Mouse (Mus musculus): ENCODE results near the gene Nckap5.

GRCm38 (mm10) chr1:126688593-126688992 is 142.0 kb downstream of the Nckap5 start:
- TF ChIP-seq POLR2A (IDR thresholded peaks at IDR 0.05; ENCODE audit: insufficient read length, low read depth) (no peak), SRF (IDR thresholded peaks at IDR 0.05; ENCODE audit: control insufficient read depth, insufficient read length, low read depth) (no peak), MAX (IDR thresholded peaks at IDR 0.05; ENCODE audit: low read depth) (no peak), MYOD1 (IDR thresholded peaks at IDR 0.05; ENCODE audit: control insufficient read depth in 1 of 3, insufficient read length in 2 of 3, low read depth in 2 of 3) (no peak), E2F4 (IDR thresholded peaks at IDR 0.05; ENCODE audit: insufficient read depth) (no peak), CEBPB (IDR thresholded peaks at IDR 0.05; ENCODE audit: insufficient read depth, poor library complexity, severe bottlenecking) (no peak)

Measured in myocyte (in vitro differentiated cells).